Mouse (Mus musculus) megakaryocyte, embryonic 14.5 days (primary cell): ENCODE results near the gene Dynll2. TPM values are rescaled to one million over a fixed set of nuclear protein-coding genes. Genes with fewer than 3 reads are reported as not detected.

Source experiments
- H3K27me3 ChIP-seq: replicated peaks from 2 replicates; pipeline ENCODE3; 2012; ENCODE audit warnings: inconsistent platforms
- H3K36me3 ChIP-seq: replicated peaks from 2 replicates; pipeline ENCODE3; 2012; ENCODE audit warnings: low read length, inconsistent platforms, mixed read lengths
- H3K4me1 ChIP-seq: 2 replicates; pipeline ENCODE4 v1.6.1; 2012; ENCODE audit warnings: inconsistent platforms
- H3K4me3 ChIP-seq: replicated peaks from 2 replicates; pipeline ENCODE3; 2012; ENCODE audit warnings: moderate library complexity, mild to moderate bottlenecking, inconsistent platforms
- H3K9me3 ChIP-seq: 2 replicates; pipeline ENCODE4 v1.6.1; 2012; ENCODE audit warnings: inconsistent platforms
- FLI1 ChIP-seq: IDR thresholded peaks from 2 replicates; pipeline ENCODE4 v1.6.1; 2012; ENCODE audit warnings: low read length, inconsistent platforms, mixed read lengths
- GATA1 ChIP-seq: IDR thresholded peaks from 3 replicates; pipeline ENCODE4 v1.6.1; 2012; ENCODE audit warnings: mixed read lengths, low read length, inconsistent platforms, borderline replicate concordance
- polyA plus RNA-seq: library from polyadenylated mRNA; stranded (reverse); fragments of >175 nt; gene quantifications from 2 replicates; pipeline ENCODE4 v1.2.3, GENCODE M21; 2012; ENCODE audit warnings: low replicate concordance; ENCODE audit not compliant: insufficient read depth

Dynll2 gene
- 32.1 and 63.0 TPM in 2 replicates for polyA plus RNA-seq

DNA sequence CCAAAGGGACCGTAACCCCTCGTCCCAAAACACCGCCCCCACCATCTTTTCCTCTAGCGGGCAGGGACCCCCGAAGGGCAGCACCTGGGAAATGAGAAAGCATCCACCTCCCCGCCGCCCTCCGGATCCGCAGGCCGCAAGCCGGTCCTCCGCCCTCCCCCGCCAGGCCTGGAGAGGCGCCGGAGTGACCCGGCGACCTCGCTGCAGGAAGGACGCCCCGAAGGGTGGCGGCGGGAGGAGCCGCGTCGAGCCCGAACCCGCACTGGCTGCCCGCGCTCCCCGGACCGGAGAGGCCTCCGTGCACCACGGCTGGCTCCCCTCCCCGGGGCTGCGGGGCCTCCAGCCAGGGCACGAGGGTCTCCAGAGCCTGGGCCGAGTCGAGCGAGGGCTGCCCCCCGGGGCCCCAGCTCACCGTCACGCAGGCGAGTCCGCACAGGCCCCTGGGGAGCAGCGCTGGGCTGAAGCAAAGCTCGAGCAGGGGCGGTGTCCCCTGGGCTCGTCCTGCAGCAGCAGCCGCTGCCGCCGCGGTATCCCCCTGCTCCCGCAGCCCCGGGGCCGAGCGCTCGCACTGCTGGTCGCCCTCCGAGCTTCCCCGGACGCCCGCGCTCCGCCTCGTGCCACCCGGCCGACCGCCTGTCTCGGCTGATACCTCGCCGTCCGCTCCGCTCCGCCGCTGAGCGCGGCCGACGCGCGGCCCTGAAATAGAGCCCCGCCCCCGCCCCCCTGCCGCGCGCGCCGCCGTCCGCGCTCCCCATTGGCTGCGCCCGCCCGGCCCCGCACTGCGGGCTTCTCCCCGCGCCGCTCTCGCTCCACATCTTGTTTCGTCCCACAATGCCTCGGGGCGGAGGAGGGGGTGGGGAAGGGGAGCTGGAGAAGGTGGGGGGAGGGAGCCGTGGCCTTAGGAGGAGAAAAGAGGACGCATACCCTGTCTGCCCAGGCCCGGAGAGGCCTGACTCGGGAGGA lies at the start of gene Dynll2:
Gene Dynll2 (minus strand): TSS at position 703 of the 963 bp plus-strand sequence.
- peaks cover 38% of the 10 kb centered on the region for H3K36me3 ChIP-seq
- peak within 1 kb of the TSS; percentile 96 for H3K4me3 ChIP-seq
- no peak for TF ChIP-seq FLI1
- no peak for TF ChIP-seq GATA1
- peaks cover 3% of the 10 kb centered on the region for H3K27me3 ChIP-seq
- peaks cover 38% of the 10 kb centered on the region for H3K4me1 ChIP-seq
- H3K9me3 ChIP-seq: no peaks in the 10 kb centered on the region

DNA sequence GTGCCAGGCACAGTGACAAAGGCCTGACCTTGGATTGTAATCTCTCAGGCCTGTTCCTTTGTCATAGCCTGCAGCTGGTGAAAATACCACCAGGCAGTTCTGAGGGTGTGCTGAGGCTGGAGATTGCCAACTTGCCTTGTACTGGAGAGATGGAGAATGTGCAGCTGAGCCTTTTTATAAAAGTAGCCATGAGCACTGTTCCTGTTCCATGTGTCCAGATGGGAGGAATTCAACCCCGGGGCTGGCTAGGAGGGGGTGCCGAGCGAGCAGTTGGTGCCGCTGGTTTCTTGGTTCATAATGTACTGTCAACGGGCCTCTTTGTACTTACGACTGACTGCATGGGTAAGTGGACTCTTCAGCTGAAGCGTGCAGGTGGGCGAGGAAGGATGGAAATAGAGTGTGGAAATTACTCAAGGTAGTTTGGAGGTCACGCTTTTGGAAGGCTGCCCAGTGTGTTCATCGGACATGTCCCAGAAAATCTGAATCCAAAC lies 49.5 kb upstream of the Dynll2 start:
- Histone ChIP-seq H3K4me1 (no peaks in the 10 kb centered on the region), H3K27me3 (peaks cover 2% of the 10 kb centered on the region), H3K36me3 (peaks cover 2% of the 10 kb centered on the region), H3K4me3 (no peak overlapping the region), H3K9me3 (no peaks in the 10 kb centered on the region)
- TF ChIP-seq FLI1: no peak
- no peak for TF ChIP-seq GATA1

DNA sequence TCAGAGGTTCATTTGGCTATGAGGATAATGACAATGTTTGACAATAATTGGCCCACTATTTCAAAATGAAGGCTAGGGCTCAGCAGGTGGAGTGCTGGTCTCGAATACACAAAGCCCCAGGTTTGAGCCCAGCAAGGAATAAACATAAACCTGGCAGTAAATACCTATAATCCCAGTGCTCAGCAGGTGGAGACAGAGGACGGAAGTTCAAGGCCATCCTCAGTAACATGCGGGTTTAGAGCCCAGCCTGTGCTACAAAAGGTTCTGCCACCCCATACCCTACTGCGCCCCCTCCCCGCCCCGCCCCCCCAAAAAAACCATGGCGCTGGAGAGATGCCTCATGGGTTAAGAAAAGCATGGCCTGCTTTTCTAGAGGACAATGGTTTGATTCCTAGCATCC lies 48.6 kb upstream of the Dynll2 start:
- Histone ChIP-seq H3K9me3 (no peaks in the 10 kb centered on the region), H3K4me1 (no peaks in the 10 kb centered on the region), H3K36me3 (peaks cover 2% of the 10 kb centered on the region), H3K27me3 (peaks cover 5% of the 10 kb centered on the region), H3K4me3 (no peak overlapping the region)
- no peak for TF ChIP-seq GATA1
- no peak for TF ChIP-seq FLI1

DNA sequence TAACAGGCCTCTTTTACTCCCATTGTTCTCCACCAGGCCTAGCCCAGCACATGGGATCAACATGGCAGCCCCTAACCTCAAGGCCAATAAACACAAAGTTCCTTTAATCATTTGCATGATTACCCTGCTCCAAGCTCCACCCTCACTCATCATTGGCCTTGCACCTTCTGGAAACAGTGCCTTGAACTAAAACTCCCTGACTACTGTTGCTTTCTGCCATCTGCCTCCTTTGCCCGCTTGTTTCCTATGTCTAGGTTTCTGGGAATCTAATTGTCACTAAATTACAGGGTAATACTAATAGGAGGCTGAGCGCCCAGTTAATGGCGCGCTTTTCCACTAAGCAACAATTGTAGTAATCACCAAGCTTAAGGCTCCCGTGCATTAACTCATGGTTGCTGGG lies 44.4 kb upstream of the Dynll2 start:
- H3K9me3 ChIP-seq: no peaks in the 10 kb centered on the region
- no peaks in the 10 kb centered on the region for H3K4me1 ChIP-seq
- no peak for TF ChIP-seq FLI1
- no peak for TF ChIP-seq GATA1
- no peak overlapping the region for H3K4me3 ChIP-seq
- H3K36me3 ChIP-seq: peaks cover 1% of the 10 kb centered on the region
- H3K27me3 ChIP-seq: peaks cover 16% of the 10 kb centered on the region

DNA sequence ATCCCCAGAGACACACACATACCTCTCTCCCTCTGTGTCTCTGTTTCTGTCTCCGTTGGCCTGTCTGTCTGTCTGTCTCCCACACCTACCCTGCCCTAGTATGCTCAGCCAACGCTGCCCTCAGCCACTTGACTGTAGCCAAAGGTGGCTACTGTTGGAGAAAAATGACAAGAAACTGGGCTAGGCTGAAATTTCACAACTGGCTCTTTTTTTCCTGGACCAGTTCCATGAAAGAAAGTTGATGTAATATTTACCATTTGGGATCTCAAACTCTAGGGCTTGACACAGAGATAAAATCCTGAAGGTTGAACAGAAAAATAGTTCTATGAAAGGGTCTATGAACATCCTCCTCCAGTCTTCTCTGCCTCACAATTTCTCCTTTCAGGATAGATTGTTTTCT lies 43.5 kb upstream of the Dynll2 start:
- peaks cover 17% of the 10 kb centered on the region for H3K27me3 ChIP-seq
- H3K9me3 ChIP-seq: no peaks in the 10 kb centered on the region
- H3K36me3 ChIP-seq: no peaks in the 10 kb centered on the region
- no peaks in the 10 kb centered on the region for H3K4me1 ChIP-seq
- H3K4me3 ChIP-seq: no peak overlapping the region
- TF ChIP-seq GATA1: no peak
- TF ChIP-seq FLI1: no peak

- Histone ChIP-seq H3K4me1 (no peaks in the 10 kb centered on the region), H3K9me3 (no peaks in the 10 kb centered on the region), H3K27me3 (peaks cover 19% of the 10 kb centered on the region), H3K4me3 (no peak overlapping the region), H3K36me3 (no peaks in the 10 kb centered on the region)
- TF ChIP-seq GATA1 (no peak), FLI1 (no peak)
Observed at GRCm38 (mm10) chr11:88030219-88030618, 42.9 kb upstream of the Dynll2 start.

GRCm38 (mm10) chr11:88028193-88028684 lies 40.9 kb upstream of the Dynll2 start:
- peaks cover 22% of the 10 kb centered on the region for H3K27me3 ChIP-seq
- no peak overlapping the region for H3K4me3 ChIP-seq
- H3K9me3 ChIP-seq: no peaks in the 10 kb centered on the region
- no peak for TF ChIP-seq GATA1
- no peak for TF ChIP-seq FLI1
- no peaks in the 10 kb centered on the region for H3K36me3 ChIP-seq
- H3K4me1 ChIP-seq: no peaks in the 10 kb centered on the region

GRCm38 (mm10) chr11:88027391-88028035 lies 40.2 kb upstream of the Dynll2 start:
- Histone ChIP-seq H3K4me3 (no peak overlapping the region), H3K9me3 (no peaks in the 10 kb centered on the region), H3K4me1 (no peaks in the 10 kb centered on the region), H3K36me3 (no peaks in the 10 kb centered on the region), H3K27me3 (peaks cover 20% of the 10 kb centered on the region)
- TF ChIP-seq GATA1 (no peak), FLI1 (no peak)

- no peaks in the 10 kb centered on the region for H3K36me3 ChIP-seq
- no peak for TF ChIP-seq GATA1
- H3K4me1 ChIP-seq: no peaks in the 10 kb centered on the region
- H3K9me3 ChIP-seq: no peaks in the 10 kb centered on the region
- H3K27me3 ChIP-seq: peaks cover 18% of the 10 kb centered on the region
- H3K4me3 ChIP-seq: no peak overlapping the region
Observed at GRCm38 (mm10) chr11:88023933-88024332, 36.6 kb upstream of the Dynll2 start.
